Mouse (Mus musculus) CH12.LX (cell line): ENCODE measurements around the gene Cobl.

Source experiments
- CTCF ChIP-seq, 2 experiments: IDR thresholded peaks in 1 of 2; conservative IDR thresholded peaks in 1 of 2; 2 replicates each; pipeline ENCODE4 v1.5.1; 2011 to 2012; ENCODE audit warnings: low read depth in 2 of 2, low read length in 2 of 2, improper control_type of control experiment in 1 of 2, inconsistent platforms in 1 of 2, mild to moderate bottlenecking in 1 of 2, moderate library complexity in 1 of 2
- E2F4 ChIP-seq: IDR thresholded peaks from 2 replicates; pipeline ENCODE4 v1.6.1; 2011; ENCODE audit warnings: low read depth, low read length, improper control_type of control experiment; ENCODE audit not compliant: insufficient replicate concordance
- ELF1 ChIP-seq: IDR thresholded peaks from 2 replicates; pipeline ENCODE4 v1.6.1; 2014; ENCODE audit warnings: low read depth, mild to moderate bottlenecking, inconsistent platforms, low read length, improper control_type of control experiment
- EP300 ChIP-seq: IDR thresholded peaks from 2 replicates; pipeline ENCODE4 v1.6.1; 2011; ENCODE audit warnings: low read length, improper control_type of control experiment
- POLR2A ChIP-seq: IDR thresholded peaks from 2 replicates; pipeline ENCODE4 v1.6.1; 2011; ENCODE audit warnings: low read depth, mild to moderate bottlenecking, improper control_type of control experiment, low read length
- RCOR1 ChIP-seq: conservative IDR thresholded peaks from 2 replicates; pipeline ENCODE4 v1.6.1; 2012; ENCODE audit warnings: low read depth, mild to moderate bottlenecking, inconsistent platforms, low read length, improper control_type of control experiment
- SIN3A ChIP-seq: IDR thresholded peaks from 2 replicates; pipeline ENCODE4 v1.6.1; 2012; ENCODE audit warnings: low read length, improper control_type of control experiment, inconsistent platforms
- USF2 ChIP-seq: conservative IDR thresholded peaks from 2 replicates; pipeline ENCODE4 v1.6.1; 2011; ENCODE audit warnings: low read depth, low read length, improper control_type of control experiment
- ZKSCAN1 ChIP-seq: IDR thresholded peaks from 2 replicates; pipeline ENCODE4 v1.6.1; 2012; ENCODE audit warnings: low read depth, inconsistent platforms, low read length, improper control_type of control experiment, borderline replicate concordance
- ZMIZ1 ChIP-seq: IDR thresholded peaks from 2 replicates; pipeline ENCODE4 v1.6.1; 2012; ENCODE audit warnings: low read depth, mild to moderate bottlenecking, inconsistent platforms, low read length, improper control_type of control experiment

- no peak for TF ChIP-seq ZMIZ1
- TF ChIP-seq EP300 = no peak
- TF ChIP-seq E2F4 = no peak
- no peak for TF ChIP-seq POLR2A
- TF ChIP-seq CTCF (conservative IDR thresholded peaks at IDR 0.05 in 1 of 2, IDR thresholded peaks at IDR 0.05 in 1 of 2; ENCODE audit: low read depth in 2 of 2, low read length in 2 of 2) = no peak
- no peak for TF ChIP-seq USF2
- TF ChIP-seq RCOR1 = no peak
- no peak for TF ChIP-seq ZKSCAN1
- no peak for TF ChIP-seq SIN3A
- TF ChIP-seq ELF1 = no peak
These were observed 49.4 kb downstream of the Cobl start for GRCm38 (mm10) chr11:12415329-12415728.
